Mouse (Mus musculus) left cerebral cortex, postnatal 36 days (tissue): ENCODE measurements at regions not wholly inside any gene's neighbourhood (a gene's known extent, or its start where the extent isn't known, plus 50 kb on each side); places are given as distances from the start of the nearest gene placed in this dataset.

Source experiments
- DNase-seq, 2 experiments: peaks; one replicate each; pipeline ENCODE4 v3.0.0; 2021 to 2022; ENCODE audit warnings: low spot score in 2 of 2, mixed read lengths in 1 of 2
- intact Hi-C: fragments of 180-260 bp; cut with DNase I; formaldehyde crosslinking; loops from one replicate; pipeline ENCODE4 v1.15.1; 2025

DNA sequence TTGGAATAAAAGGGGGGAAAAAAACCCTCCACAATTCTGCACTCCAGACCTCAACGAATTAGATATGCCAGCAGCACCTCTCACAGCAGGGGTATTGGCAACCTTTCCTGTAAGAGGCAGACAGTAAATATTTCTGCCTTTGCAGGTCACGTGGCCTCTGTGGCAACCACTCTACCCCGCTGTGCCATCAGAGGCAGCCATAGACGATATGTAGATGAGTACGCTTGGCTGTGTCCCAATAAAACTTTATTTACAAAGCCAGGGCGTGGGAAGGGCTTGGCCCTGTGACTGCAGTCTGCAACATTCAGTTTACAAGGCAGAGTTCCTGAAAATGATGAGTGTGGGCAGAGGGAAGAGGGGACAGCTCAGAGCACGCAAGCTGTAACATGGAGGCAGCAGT is 158.7 kb upstream of the Dio3 start:
- no peak for DNase-seq
- intact Hi-C loops = no loop called here

DNA sequence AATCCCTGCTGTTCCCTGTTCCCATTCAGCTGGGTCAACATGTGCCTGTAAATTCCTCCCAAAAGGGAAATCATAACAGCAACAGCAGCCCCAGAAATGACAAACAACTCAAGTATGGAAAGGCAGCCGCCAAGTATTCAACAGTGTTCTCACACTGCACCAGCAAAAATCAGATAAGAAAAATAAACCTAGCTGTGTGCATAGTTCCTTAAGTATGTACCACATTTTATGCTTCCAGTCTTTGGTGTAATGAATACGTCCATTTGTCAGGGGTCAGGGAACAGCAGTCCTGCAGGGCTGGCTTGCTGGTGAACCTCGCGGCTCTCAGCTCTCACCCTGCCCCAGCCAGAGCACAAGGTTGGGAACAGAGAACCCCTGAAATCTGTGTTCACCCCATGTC is 155.9 kb upstream of the Dio3 start:
- intact Hi-C loops = no loop called here
- DNase-seq = no peak

- no peak for DNase-seq
- intact Hi-C loops = no loop called here
These were observed 152.3 kb upstream of the Dio3 start for GRCm38 (mm10) chr12:110126525-110126924.

DNA sequence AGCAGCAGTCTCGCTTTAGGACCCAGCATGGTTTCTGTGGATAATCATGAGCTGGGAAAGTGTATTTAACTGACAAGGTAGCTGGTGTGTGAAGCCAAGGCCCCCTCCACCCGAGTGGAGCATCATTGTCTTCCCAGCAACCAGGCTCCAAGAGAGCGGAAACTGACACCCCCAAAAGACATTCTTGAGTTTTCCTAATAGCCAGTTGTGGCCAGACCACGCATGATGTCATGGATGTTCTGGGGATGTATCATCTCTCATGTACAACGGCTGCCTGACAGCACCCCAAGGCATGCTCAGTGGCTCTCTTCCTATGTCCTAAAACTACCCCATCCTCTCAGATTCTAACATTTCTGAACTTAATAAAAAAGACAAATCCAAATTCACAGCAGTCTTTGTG is 133.5 kb upstream of the Dio3 start:
- intact Hi-C loops = no loop called here
- DNase-seq = no peak

- no peak for DNase-seq
- intact Hi-C loops = no loop called here
These were observed 124.5 kb upstream of the Dio3 start for GRCm38 (mm10) chr12:110154225-110154962.

GRCm38 (mm10) chr12:110154963-110155325 is 123.9 kb upstream of the Dio3 start:
- intact Hi-C loops = no loop called here
- DNase-seq = no peak

GRCm38 (mm10) chr12:110156441-110156840 is 122.4 kb upstream of the Dio3 start:
- no peak for DNase-seq
- intact Hi-C loops = no loop called here

GRCm38 (mm10) chr12:110157998-110158747 is 120.7 kb upstream of the Dio3 start:
- intact Hi-C loops = no loop called here
- no peak for DNase-seq

DNA sequence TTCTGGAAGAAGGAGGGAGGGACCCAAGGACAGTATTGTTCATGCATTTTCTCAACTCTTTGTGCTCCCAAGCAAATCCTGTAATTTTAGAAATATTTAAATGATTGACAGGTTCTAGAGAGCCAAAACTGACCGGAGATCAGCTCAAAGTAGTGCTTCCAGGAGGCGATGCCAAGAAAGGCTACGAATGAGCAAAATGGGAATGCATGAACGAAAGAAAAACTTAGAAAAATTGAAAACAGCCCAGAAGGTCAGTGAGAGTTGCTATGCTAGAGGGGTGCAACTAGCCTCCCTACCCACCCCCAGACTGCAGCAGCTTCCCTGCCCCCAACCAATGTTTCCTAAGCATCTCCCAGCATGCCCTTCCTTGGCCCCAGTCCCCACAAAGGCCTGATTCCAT is 117.6 kb upstream of the Dio3 start:
- DNase-seq = no peak
- intact Hi-C loops = no loop called here

DNA sequence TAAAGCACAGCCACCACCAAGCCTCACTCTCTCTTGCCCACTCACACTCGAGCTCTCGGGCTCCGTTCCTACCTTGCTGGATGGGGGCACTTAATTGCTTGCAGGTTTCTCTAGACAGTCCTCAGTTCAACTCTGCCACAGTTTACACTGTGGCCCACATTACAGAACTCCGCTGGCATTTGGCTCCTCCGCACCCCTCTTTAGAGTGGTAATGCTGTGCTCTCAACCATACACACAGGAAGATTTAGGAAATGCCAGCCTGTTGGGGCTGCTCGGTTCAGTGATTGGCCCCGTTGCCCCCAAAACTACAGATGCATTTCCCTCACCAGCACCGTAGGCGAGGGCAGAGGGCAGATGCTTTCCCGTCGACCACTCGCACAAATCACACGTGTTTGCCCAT is 113.4 kb upstream of the Dio3 start:
- intact Hi-C loops = no loop called here
- no peak for DNase-seq

GRCm38 (mm10) chr12:110168407-110168806 is 110.5 kb upstream of the Dio3 start:
- intact Hi-C loops = no loop called here
- DNase-seq = no peak

DNA sequence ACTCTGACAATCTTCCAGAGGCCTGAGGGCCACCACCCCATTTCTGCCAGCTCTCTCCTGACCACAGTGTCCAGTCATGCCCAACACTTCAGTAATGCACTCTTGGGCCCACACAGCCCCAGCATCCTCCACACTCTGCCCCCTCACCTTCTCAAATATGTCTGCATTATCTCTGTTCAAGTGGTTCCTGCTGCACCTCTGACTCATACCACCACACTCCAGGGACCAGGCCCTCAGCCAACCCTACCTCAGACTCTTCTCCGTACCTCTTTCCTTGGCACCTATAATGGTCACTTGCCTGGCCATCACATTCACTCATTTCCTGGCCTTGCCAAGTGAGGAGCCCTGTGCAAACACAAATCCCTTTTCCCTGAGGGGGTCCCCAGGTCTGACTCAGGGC is 109.6 kb upstream of the Dio3 start:
- intact Hi-C loops = no loop called here
- no peak for DNase-seq

DNA sequence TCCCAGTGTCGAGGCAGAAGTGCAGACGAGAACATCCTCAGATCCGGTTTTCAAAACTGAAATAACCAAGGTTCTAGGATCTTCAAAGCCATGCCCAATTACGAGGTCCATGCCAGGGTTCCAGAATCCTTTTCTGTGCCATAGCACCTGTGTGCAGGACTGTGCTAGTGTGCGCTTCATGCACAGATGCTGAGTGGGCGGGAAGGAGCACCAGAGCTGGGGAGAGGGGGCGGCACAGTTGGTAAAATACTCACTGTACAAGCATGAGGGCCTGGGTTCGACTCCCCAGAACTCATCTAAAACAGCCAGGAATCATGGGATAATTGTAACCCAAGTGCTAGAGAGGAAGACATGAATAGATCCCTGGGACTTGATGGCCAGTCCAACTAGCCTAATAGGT is 108.4 kb upstream of the Dio3 start:
- DNase-seq = peak; percentile 18
- intact Hi-C loops = no loop called here

- intact Hi-C loops = no loop called here
These were observed 101.0 kb upstream of the Dio3 start for GRCm38 (mm10) chr12:110177826-110178225.

DNA sequence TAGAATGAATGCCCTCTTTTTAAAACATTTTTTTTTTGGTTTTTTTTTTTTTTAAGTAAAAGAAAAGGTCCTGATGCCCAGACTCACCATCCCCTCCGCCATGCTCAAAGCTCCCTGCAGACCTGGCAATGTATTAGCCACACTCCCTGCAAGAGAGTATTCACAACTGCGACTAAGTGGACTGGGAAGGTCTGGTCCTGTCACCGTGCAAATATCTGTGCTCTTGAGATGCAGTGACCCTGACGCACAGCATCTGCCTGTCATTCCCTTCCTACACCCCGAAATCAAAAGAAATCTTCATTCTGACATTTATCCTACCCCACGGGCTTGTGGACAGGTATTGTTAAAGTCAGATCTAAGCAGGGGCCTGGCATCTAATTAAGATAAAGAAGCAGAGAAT is 95.4 kb upstream of the Dio3 start:
- intact Hi-C loops = no loop called here
- no peak for DNase-seq

More at GRCm38 (mm10) chr12:110177826-110178225, 101.0 kb upstream of the Dio3 start:
- DNase-seq = no peak

- no peak for DNase-seq
- intact Hi-C loops = no loop called here
These were observed 93.5 kb upstream of the Dio3 start for GRCm38 (mm10) chr12:110185399-110185798.

DNA sequence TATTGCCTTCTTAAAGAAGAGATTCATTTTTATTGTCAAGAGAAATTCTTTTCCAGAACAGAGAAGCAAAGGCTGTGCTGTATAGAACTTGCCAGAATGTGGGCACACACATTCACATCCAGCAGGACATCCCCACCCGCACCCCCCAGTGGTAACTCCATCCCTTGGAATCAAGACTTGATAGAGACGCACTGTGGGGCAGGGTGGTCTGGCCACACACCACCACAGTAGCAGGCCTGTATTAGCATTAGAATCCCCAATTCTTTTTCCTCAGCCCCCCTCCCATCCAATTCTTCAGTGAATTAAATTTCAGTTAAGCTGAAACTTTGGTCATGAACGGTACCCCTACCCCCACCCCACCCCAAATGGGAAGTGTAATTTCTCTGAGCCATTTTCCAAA is 92.5 kb upstream of the Dio3 start:
- intact Hi-C loops = no loop called here

DNA sequence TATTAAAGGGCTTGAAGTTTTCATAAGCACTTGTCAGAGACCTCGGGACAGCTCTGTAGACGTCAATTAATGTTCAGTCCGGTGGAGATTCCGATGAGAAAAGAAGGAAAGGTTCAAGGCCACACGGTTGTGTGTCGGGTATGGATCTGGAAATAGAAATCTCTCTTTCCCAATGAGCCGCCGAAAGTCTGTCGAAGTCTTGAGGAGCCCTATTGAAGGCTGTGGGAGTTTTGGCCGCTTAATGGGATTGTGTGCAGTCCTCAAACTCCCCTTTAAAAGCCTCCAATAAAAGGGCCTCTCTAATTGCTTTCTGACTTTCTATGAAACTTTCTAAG is 92.0 kb upstream of the Dio3 start:
- DNase-seq = no peak
- intact Hi-C loops = no loop called here

More for the DNA sequence above, 92.5 kb upstream of the Dio3 start:
- no peak for DNase-seq

GRCm38 (mm10) chr12:110187246-110188135 is 91.4 kb upstream of the Dio3 start:
- intact Hi-C loops = no loop called here

DNA sequence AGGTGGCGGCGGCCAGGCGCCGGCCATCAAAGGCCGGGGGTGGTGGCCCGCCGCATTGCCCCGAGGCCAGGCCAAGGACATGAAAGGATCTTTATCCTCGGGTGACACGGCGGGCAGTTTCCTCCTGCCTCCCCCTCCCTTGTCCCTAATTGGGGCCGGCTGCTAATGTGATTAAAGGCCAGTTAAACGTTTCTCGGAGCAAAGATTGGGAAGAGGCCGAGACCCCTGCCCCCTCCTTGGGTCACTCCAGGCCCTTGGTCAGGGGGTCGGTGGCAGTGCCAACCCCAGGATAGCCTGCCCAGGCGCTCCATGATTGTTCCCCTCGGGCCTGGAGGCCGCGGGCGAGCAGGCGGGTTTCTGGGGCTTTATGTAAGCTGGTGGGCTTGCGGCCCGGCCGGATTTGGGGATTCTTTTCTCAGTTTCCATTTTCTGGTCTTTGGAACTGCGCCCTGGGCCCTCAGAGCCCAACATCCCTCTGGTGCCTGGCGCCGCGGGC is 90.7 kb upstream of the Dio3 start:
- DNase-seq = no peak
- intact Hi-C loops = no loop called here

More at GRCm38 (mm10) chr12:110187246-110188135, 91.4 kb upstream of the Dio3 start:
- no peak for DNase-seq
